In genomic region chr7:45312686-45313453, GRCm38 (mm10) we compare ENCODE assay signal across 10 mouse cellular contexts. TPM values are rescaled to one million over a fixed set of nuclear protein-coding genes. Genes with fewer than 3 reads are reported as not detected.
A peak's percentile ranks its signal among the peaks of the same experiment; 100 is the strongest.
DNase-seq lines count a peak whose midpoint lies in the region; ATAC-seq and TF ChIP-seq lines count a peak whose summit lies in the region.
"Had no signal": no experiment of that assay in that cellular context is flagged by ENCODE, and none has a peak within 500 bp of the region (broad histone marks: within the 10 kb centered on the region; RNA-seq: fewer than 3 reads in every experiment).

No protein-coding gene starts in this region.

- no peaks in the 10 kb centered on the region for H3K9me3 ChIP-seq in kidney, postnatal 0 days (replicated peaks; ENCODE audit: low read length)
- H3K9me3 ChIP-seq in intestine, embryonic 14.5 days (ENCODE audit: control insufficient read depth, low read length), result no peaks in the 10 kb centered on the region
- no peaks in the 10 kb centered on the region for H3K9me3 ChIP-seq in neural tube, embryonic 15.5 days (replicated peaks)

- no peak for TF ChIP-seq CTCF in kidney, postnatal 0 days (IDR thresholded peaks at IDR 0.05; ENCODE audit: low read depth)
- no peak for TF ChIP-seq CTCF in brain, embryonic 14.5 days (IDR thresholded peaks at IDR 0.05; ENCODE audit: borderline replicate concordance, extremely low read depth, insufficient read depth, insufficient read length)

- 9% methylated on average over 10 of the region's 10 CpGs for WGBS in kidney, postnatal 0 days
- WGBS in intestine, embryonic 14.5 days, result 14% methylated on average over 10 of the region's 10 CpGs
- WGBS in neural tube, embryonic 15.5 days, result 20% methylated on average over 10 of the region's 10 CpGs

- peak overlapping the region; percentile 9; the same call in 1 of the 2 replicates for H3K4me2 ChIP-seq in kidney, postnatal 0 days (ENCODE audit: low read length)
- peak overlapping the region; percentile 8; the same call in 1 of the 2 replicates for H3K4me2 ChIP-seq in intestine, embryonic 14.5 days (ENCODE audit: low read length)
- H3K4me2 ChIP-seq in neural tube, embryonic 15.5 days, result peak overlapping the region; percentile 7; the same call in 1 of the 2 replicates

- peak; percentile 92 for DNase-seq in kidney, postnatal 0 days (ENCODE audit: low spot score)
- no peak for DNase-seq in kidney, adult 8-10 months
- DNase-seq in brain, embryonic 14.5 days (ENCODE audit: low read depth), result peak; percentile 48
- DNase-seq in intestine, embryonic 14.5 days (ENCODE audit: low spot score), result no peak
- no peak for DNase-seq in frontal cortex, postnatal 14 days (ENCODE audit: low spot score in 2 of 2)
- no peak for DNase-seq in thymus, postnatal 10 days (ENCODE audit: low spot score in 2 of 2)
- DNase-seq: retina, postnatal 1 day had no signal

- ATAC-seq in kidney, postnatal 0 days (replicated peaks; ENCODE audit: low FRiP score, low read depth), result no peak
- ATAC-seq in intestine, embryonic 14.5 days (replicated peaks; ENCODE audit: low FRiP score, low TSS enrichment, low read depth), result no peak
- ATAC-seq in neural tube, embryonic 15.5 days (ENCODE audit: low FRiP score), result no peak

- TF ChIP-seq POLR2A in brain, embryonic 14.5 days (IDR thresholded peaks at IDR 0.05; ENCODE audit: borderline replicate concordance, extremely low read depth, insufficient read depth, insufficient read length, poor library complexity, severe bottlenecking), result no peak

- 0 out of 2 replicates have a peak, but pooled peaks cover 3% of the 10 kb centered on the region for H3K4me1 ChIP-seq in kidney, postnatal 0 days (replicated peaks; ENCODE audit: insufficient read depth, low read length)
- H3K4me1 ChIP-seq in intestine, embryonic 14.5 days (replicated peaks; ENCODE audit: control insufficient read depth, insufficient read depth, low read length), result peaks cover 17% of the 10 kb centered on the region; the same call in 1 of the 2 replicates
- peaks cover 19% of the 10 kb centered on the region for H3K4me1 ChIP-seq in neural tube, embryonic 15.5 days

- H3K27me3 ChIP-seq in kidney, postnatal 0 days (ENCODE audit: insufficient read depth, low read length), result no peaks in the 10 kb centered on the region
- no peaks in the 10 kb centered on the region for H3K27me3 ChIP-seq in intestine, embryonic 14.5 days (replicated peaks; ENCODE audit: control insufficient read depth, insufficient read depth, low read length)
- no peaks in the 10 kb centered on the region for H3K27me3 ChIP-seq in neural tube, embryonic 15.5 days (replicated peaks)

- H3K4me3 ChIP-seq in kidney, postnatal 0 days (replicated peaks; ENCODE audit: low read depth, low read length), result no peak overlapping the region
- no peak overlapping the region for H3K4me3 ChIP-seq in intestine, embryonic 14.5 days (ENCODE audit: low read depth, low read length)
- H3K4me3 ChIP-seq in neural tube, embryonic 15.5 days (replicated peaks), result no peak overlapping the region

- H3K36me3 ChIP-seq in kidney, postnatal 0 days (ENCODE audit: insufficient read depth, low read length), result 0 out of 2 replicates have a peak, but pooled peaks cover 6% of the 10 kb centered on the region
- peaks cover 26% of the 10 kb centered on the region for H3K36me3 ChIP-seq in intestine, embryonic 14.5 days (ENCODE audit: control insufficient read depth, insufficient read depth, low read length)
- peaks cover 3% of the 10 kb centered on the region for H3K36me3 ChIP-seq in neural tube, embryonic 15.5 days

- H3K9ac ChIP-seq in kidney, postnatal 0 days (ENCODE audit: low read depth, low read length), result no peak overlapping the region
- H3K9ac ChIP-seq in intestine, embryonic 14.5 days (ENCODE audit: low read length), result no peak overlapping the region
- H3K9ac ChIP-seq in neural tube, embryonic 15.5 days (replicated peaks), result no peak overlapping the region

- H3K27ac ChIP-seq in kidney, postnatal 0 days, result peak overlapping the region; percentile 37; the same call in 1 of the 2 replicates
- H3K27ac ChIP-seq in intestine, embryonic 14.5 days (ENCODE audit: low read depth), result peak overlapping the region; percentile 47; the same call in 1 of the 2 replicates
- H3K27ac ChIP-seq in neural tube, embryonic 15.5 days (replicated peaks), result peak overlapping the region; percentile 24; the same call in 1 of the 2 replicates
- H3K27ac ChIP-seq: macrophage had no signal

RNA-seq across cellular contexts. Expression of gene Trpm4, which starts 20.7 kb away (rescaled TPM):
- polyA plus RNA-seq in kidney, postnatal 0 days (2015; fragmentation: Nextera tagmentation; extraction: Ambion mirVana), result 14.4 and 15.9 TPM in 2 replicates
- 19.0 and 20.3 TPM in 2 replicates for polyA plus RNA-seq in brain, embryonic 14.5 days (2012; rRNA removed)
- 18.7 and 21.3 TPM in 2 replicates for polyA plus RNA-seq in intestine, embryonic 14.5 days (2014; fragmentation: Nextera tagmentation; extraction: Ambion mirVana)
- 9.4 and 12.0 TPM in 2 replicates for polyA plus RNA-seq in neural tube, embryonic 15.5 days (2015; fragmentation: Nextera tagmentation; extraction: Ambion mirVana)

RNA-seq across cellular contexts. Expression of gene Hrc, which starts 22.2 kb away (rescaled TPM):
- polyA plus RNA-seq in kidney, postnatal 0 days (2015; fragmentation: Nextera tagmentation; extraction: Ambion mirVana), result 0.75 and 1.1 TPM in 2 replicates
- polyA plus RNA-seq in brain, embryonic 14.5 days (2012; rRNA removed), result 0.48 and 1.3 TPM in 2 replicates
- 0.58 and 0.63 TPM in 2 replicates for polyA plus RNA-seq in intestine, embryonic 14.5 days (2014; fragmentation: Nextera tagmentation; extraction: Ambion mirVana)
- polyA plus RNA-seq in neural tube, embryonic 15.5 days (2015; fragmentation: Nextera tagmentation; extraction: Ambion mirVana), result 0.75 and 0.79 TPM in 2 replicates
- polyA plus RNA-seq: macrophage had no signal

RNA-seq across cellular contexts. Expression of gene Slc6a21, which starts 35.6 kb away (rescaled TPM):
- not detected in 2 replicates for polyA plus RNA-seq in kidney, postnatal 0 days (2015; fragmentation: Nextera tagmentation; extraction: Ambion mirVana)
- polyA plus RNA-seq in brain, embryonic 14.5 days (2012; rRNA removed), result 0.11 TPM in 1 of 2 replicates, not detected in the other
- polyA plus RNA-seq in intestine, embryonic 14.5 days (2014; fragmentation: Nextera tagmentation; extraction: Ambion mirVana), result not detected in 2 replicates
- polyA plus RNA-seq in neural tube, embryonic 15.5 days (2015; fragmentation: Nextera tagmentation; extraction: Ambion mirVana), result not detected in 2 replicates
- polyA plus RNA-seq: heart, embryonic 16.5 days; macrophage had no signal

RNA-seq across cellular contexts. Expression of gene Ppfia3, which starts 53.9 kb away (rescaled TPM):
- polyA plus RNA-seq in kidney, postnatal 0 days (2015; fragmentation: Nextera tagmentation; extraction: Ambion mirVana), result 4.3 and 5.4 TPM in 2 replicates
- polyA plus RNA-seq in brain, embryonic 14.5 days (2012; rRNA removed), result 56.7 and 60.0 TPM in 2 replicates
- 5.5 and 5.8 TPM in 2 replicates for polyA plus RNA-seq in intestine, embryonic 14.5 days (2014; fragmentation: Nextera tagmentation; extraction: Ambion mirVana)
- 27.3 and 29.5 TPM in 2 replicates for polyA plus RNA-seq in neural tube, embryonic 15.5 days (2015; fragmentation: Nextera tagmentation; extraction: Ambion mirVana)
- polyA plus RNA-seq: macrophage had no signal

RNA-seq across cellular contexts. Expression of gene Lin7b, which starts 57.5 kb away (rescaled TPM):
- 1.2 and 1.6 TPM in 2 replicates for polyA plus RNA-seq in kidney, postnatal 0 days (2015; fragmentation: Nextera tagmentation; extraction: Ambion mirVana)
- 15.7 and 17.6 TPM in 2 replicates for polyA plus RNA-seq in brain, embryonic 14.5 days (2012; rRNA removed)
- polyA plus RNA-seq in intestine, embryonic 14.5 days (2014; fragmentation: Nextera tagmentation; extraction: Ambion mirVana), result 3.0 and 3.2 TPM in 2 replicates
- 48.2 and 58.3 TPM in 2 replicates for polyA plus RNA-seq in neural tube, embryonic 15.5 days (2015; fragmentation: Nextera tagmentation; extraction: Ambion mirVana)
- polyA plus RNA-seq: macrophage had no signal

Comparison
In these comparisons a context has a peak if more than half of its experiments do, and no peak if none do; other contexts are left out.
1. DNase-seq: peak in kidney, postnatal 0 days (single experiment) and brain, embryonic 14.5 days (single experiment); none in kidney, adult 8-10 months (0 of 2), intestine, embryonic 14.5 days (single experiment), frontal cortex, postnatal 14 days (0 of 2) and thymus, postnatal 10 days (0 of 2).
2. Peak in every context shown above with its lines, with median percentiles within 50 percentile points of each other: H3K27ac ChIP-seq and H3K4me2 ChIP-seq.